Mouse (Mus musculus) midbrain, embryonic 11.5 days (tissue): ENCODE measurements around the gene Clec2i. TPM values are rescaled to one million over a fixed set of nuclear protein-coding genes. Genes with fewer than 3 reads are reported as not detected.
A peak's percentile ranks its signal among the peaks of the same experiment; 100 is the strongest.
"Not testable (repeated sequence)": the region's sequence is repeated elsewhere in the genome, so short reads cannot be mapped to it uniquely, and the experiment has no call there.

Experiments
- ATAC-seq: fragments of 200-750 bp; cut with Nextera tagmentation; 2 replicates; pipeline ENCODE4 v1.8.0; 2017; ENCODE audit warnings: moderate TSS enrichment, moderate library complexity; ENCODE audit not compliant: low FRiP score
- DNase-seq: peaks from one replicate; pipeline ENCODE4 v3.0.0; 2015; ENCODE audit warnings: low spot score; ENCODE audit errors: missing footprints
- H3K27ac ChIP-seq: fragments of 300-500 bp; sonication (generic); 2 replicates; pipeline ENCODE4 v1.5.1; 2014; ENCODE audit warnings: low read depth, low read length
- H3K27me3 ChIP-seq: fragments of 300-500 bp; sonication (generic); 2 replicates; pipeline ENCODE4 v1.6.1; 2014; ENCODE audit warnings: mild to moderate bottlenecking, low read length, moderate library complexity, mixed read lengths; ENCODE audit not compliant: control insufficient read depth, insufficient read depth
- H3K36me3 ChIP-seq: fragments of 300-500 bp; sonication (generic); 2 replicates; pipeline ENCODE4 v1.6.1; 2014; ENCODE audit warnings: mild to moderate bottlenecking, low read length, moderate library complexity, mixed read lengths; ENCODE audit not compliant: control insufficient read depth, insufficient read depth
- H3K4me1 ChIP-seq: fragments of 300-500 bp; sonication (generic); 2 replicates; pipeline ENCODE4 v1.6.1; 2014; ENCODE audit warnings: low read length; ENCODE audit not compliant: control insufficient read depth, insufficient read depth
- H3K4me2 ChIP-seq: fragments of 300-500 bp; sonication (generic); 2 replicates; pipeline ENCODE4 v1.6.1; 2014; ENCODE audit warnings: mild to moderate bottlenecking, moderate library complexity
- H3K4me3 ChIP-seq: fragments of 300-500 bp; sonication (generic); 2 replicates; pipeline ENCODE4 v1.5.1; 2014; ENCODE audit warnings: low read depth, low read length
- H3K9ac ChIP-seq: fragments of 300-500 bp; sonication (generic); 2 replicates; pipeline ENCODE4 v1.6.1; 2014; ENCODE audit warnings: low read length
- H3K9me3 ChIP-seq: fragments of 300-500 bp; sonication (generic); 2 replicates; pipeline ENCODE4 v1.6.1; 2016; ENCODE audit warnings: low read length; ENCODE audit not compliant: control insufficient read depth
- WGBS: fragments of 180-500 bp; shearing (Covaris S2); extraction: QIAGEN DNeasy Blood & Tissue Kit; methylation state at CpG from one replicate; pipeline ENCODE4 v1.1.7; 2014; 5-methylcytosine and 5-hydroxymethylcytosine counted together
- polyA plus RNA-seq: library from polyadenylated mRNA; unstranded; fragments of >200 nt; fragmentation: Nextera tagmentation; extraction: Ambion mirVana; gene quantifications from 2 replicates; pipeline ENCODE4 v1.2.1, GENCODE M21; 2014

Gene Clec2i
- not detected in 2 replicates for polyA plus RNA-seq

DNA sequence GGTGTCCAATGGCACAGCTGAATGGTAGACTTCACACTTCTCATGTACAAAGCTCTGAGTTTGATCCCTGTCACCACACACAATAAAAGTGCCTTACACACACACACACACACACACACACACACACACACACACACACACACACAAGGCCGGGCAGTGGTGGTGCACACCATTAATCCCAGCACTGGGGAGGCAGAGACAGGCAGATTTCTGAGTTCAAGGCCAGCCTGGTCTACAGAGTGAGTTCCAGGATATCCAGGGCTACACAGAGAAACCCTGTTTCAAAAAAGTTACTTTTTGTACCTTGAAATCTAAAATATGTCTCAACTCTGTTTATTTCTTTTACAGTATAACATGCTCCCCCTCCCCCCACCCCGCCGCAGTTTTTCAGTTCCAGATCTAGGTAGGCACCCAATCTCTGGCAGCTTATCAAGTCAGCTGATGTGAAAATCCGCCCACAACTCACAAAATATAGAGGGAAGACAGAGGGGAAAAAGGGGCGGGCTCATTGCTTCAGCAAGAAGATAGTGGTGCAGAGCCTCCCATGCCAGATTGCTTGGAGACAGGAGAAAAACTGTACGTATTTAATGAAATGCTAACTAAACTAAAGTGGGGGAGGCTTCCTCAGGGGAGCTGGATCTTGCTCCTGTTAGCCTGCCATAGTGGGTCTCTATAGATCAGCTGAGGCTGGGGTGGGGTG lies at the start of gene Clec2i:
TSS of gene Clec2i (plus strand) at position 498 of the 700 bp plus-strand sequence.
- H3K9ac ChIP-seq, H3K4me3 ChIP-seq, H3K27ac ChIP-seq, H3K4me1 ChIP-seq, DNase-seq, H3K4me2 ChIP-seq, ATAC-seq, H3K27me3 ChIP-seq, H3K36me3 ChIP-seq, H3K9me3 ChIP-seq: not testable (repeated sequence)
- 88% methylated on average over 6 of the region's 6 CpGs for WGBS

DNA sequence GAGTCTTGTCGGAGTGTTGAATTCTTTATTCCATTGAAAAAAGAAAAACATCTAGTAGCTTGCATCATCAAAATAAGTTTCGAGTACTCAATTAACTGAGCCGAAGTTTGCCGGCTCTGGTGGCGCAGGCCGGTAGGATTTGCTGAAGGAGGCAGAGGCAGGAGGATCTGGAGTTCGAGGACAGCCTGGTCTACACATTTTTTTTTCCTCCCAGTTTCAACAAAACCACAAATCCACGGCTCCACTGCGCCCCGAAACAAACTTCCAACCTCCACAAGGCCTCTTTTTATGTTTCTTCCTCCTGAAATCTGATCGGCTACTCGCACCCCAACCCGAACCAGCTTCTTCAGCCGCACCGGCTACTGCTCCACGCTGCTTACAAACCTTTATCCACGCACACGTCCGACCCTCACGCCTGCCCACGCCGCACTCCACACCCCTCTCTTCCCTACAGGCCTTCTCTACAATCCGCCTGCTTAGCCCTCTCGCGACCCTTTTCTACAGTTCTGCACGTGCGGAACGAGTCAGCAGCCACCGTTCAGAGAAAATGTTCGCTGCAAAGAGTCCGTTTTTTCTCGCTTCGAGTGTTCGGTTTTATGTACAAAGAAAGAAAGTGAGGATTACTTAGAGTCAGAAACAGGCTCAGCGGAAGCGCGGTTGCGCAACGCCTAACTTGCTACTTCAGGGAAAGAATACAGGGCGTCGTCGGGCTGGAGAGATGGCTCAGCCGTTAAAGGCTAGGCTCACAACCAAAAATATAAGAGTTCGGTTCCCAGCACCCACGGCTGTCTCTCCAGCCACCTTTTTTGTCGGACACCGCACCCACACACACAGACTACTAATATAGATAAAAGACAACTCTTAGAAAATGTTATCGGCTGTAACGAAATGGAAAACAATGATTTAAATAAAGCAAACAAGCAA lies 48.8 kb upstream of the Clec2i start:
- Histone ChIP-seq H3K36me3 (no peaks in the 10 kb centered on the region), H3K4me2 (peak overlapping the region; percentile 64), H3K4me3 (peak overlapping the region; percentile 74), H3K27ac (peak overlapping the region; percentile 68), H3K27me3 (no peaks in the 10 kb centered on the region), H3K4me1 (peaks cover 3% of the 10 kb centered on the region; the same call in 1 of the 2 replicates), H3K9me3 (no peaks in the 10 kb centered on the region), H3K9ac (peak overlapping the region; percentile 83)
- DNase-seq (peak; percentile 100), ATAC-seq (peak; percentile 70)
- under 1% methylated on average over 49 of the region's 49 CpGs for WGBS

DNA sequence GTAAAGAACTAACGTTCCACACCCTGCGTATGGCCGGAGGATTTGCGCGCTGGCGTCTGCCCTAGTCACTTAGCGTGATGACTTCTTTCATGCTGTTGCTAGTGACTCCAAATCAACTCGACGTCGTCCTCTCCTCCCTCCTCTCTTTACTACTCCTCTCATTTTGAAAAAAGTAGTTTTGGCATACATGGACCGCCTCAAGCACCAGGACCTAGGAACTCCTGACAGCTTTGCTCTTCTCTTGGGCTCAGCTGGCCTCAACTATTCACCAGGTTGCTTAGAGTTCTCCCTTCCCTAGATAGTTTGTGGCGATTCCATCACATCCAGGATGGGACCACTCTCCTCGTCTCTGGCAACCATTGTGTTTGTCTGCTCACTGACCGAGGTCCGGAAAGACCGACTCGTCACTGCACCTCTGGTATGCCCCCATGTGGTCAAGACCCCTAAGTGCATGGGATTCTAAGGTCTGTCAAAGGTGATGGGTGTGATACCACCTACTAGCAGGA lies 48.1 kb upstream of the Clec2i start:
- Histone ChIP-seq H3K9ac (peak overlapping the region; percentile 53), H3K4me2 (peak overlapping the region; percentile 64), H3K36me3 (no peaks in the 10 kb centered on the region), H3K27ac (peak overlapping the region; percentile 54), H3K4me3 (peak overlapping the region; percentile 74), H3K27me3 (no peaks in the 10 kb centered on the region), H3K9me3 (no peaks in the 10 kb centered on the region), H3K4me1 (peaks cover 3% of the 10 kb centered on the region)
- peak; percentile 98 for DNase-seq
- peak; percentile 22 for ATAC-seq
- WGBS: under 1% methylated on average over 17 of the region's 17 CpGs

DNA sequence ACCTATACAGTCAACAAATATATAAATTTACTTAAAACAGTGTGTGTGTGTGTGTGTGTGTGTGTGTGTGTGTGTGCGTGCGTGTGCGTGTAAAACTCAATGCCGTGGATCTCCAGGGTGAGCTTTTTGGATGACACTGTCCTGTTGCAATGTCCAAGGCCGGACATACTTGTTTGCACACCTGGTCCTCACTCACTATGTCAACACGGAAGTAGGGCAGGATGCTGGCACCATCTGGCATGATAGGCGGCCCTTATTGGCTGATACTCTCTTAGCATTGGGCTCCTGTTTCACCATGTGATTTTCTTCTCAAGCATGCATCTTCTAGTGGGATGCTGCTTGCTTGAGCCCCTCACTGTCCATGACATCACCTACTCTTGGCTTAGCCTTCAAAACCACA lies 47.5 kb upstream of the Clec2i start:
- 60% methylated on average over 7 of the region's 7 CpGs for WGBS
- no peaks in the 10 kb centered on the region for H3K9me3 ChIP-seq
- H3K27ac ChIP-seq: no peak overlapping the region
- no peak overlapping the region for H3K9ac ChIP-seq
- H3K4me2 ChIP-seq: peak overlapping the region; percentile 64
- no peaks in the 10 kb centered on the region for H3K27me3 ChIP-seq
- DNase-seq: peak; percentile 86
- no peak for ATAC-seq
- H3K36me3 ChIP-seq: no peaks in the 10 kb centered on the region
- peaks cover 3% of the 10 kb centered on the region for H3K4me1 ChIP-seq
- no peak overlapping the region for H3K4me3 ChIP-seq

DNA sequence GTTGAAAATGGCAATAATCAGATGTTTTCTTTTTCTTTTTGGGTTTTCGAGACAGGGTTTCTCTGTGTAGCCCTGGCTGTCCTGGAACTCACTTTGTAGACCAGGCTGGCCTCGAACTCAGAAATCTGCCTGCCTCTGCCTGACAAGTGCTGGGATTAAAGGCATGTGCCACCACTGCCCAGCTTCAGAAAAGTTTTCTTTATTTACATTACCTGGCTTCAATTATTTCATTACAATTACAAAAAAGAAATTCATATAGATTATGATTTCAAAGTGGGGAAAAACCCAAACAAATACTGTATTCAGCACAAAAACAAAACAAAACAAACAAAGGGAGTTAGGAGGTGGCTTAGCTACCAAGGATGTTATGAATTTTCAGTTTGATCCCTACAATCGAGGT lies 46.7 kb upstream of the Clec2i start:
- not testable (repeated sequence) for H3K9ac ChIP-seq, H3K27ac ChIP-seq, H3K4me2 ChIP-seq, H3K4me3 ChIP-seq, H3K27me3 ChIP-seq, H3K36me3 ChIP-seq, H3K9me3 ChIP-seq, DNase-seq, H3K4me1 ChIP-seq, ATAC-seq
- whole genome bisulfite sequencing: 90% methylated on average over 3 of the region's 3 CpGs

DNA sequence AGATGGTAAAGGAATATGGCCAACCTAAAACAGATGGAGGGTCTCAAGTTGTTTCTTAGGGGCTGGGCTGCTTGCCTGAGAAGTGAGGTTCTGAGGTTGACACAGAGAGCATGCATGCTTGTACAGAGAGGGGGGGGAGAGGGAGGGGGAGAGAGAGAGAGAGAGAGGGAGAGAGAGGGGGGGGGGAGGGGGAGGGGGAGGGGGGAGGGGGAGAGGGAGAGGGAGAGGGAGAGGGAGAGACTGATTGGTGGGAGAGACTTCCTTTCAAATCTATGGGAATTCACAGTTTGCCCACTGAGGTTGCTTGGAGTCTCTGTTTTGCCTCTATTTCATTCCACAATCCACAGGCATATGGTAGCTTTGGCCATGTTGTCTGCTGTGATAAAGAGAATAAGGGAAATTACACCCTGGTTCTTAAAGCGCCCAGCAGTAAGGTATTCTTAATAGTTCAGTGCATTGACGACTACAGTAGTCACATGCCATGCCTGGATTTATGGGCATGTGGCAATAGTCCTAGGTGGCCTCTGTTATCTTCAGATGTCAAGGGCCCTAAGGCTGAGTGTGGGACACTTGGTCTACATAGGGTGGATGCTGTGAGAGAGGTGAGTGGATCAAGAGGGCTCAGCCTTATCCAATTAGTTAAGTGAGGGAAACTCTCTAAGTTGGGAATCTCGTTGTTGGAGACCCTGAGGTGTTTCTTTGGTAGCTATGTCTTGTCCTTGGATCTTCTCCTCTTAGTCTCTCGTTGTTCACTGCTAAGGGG lies 45.9 kb upstream of the Clec2i start:
- H3K4me3 ChIP-seq: peak overlapping the region; percentile 79
- ATAC-seq: no peak

DNA sequence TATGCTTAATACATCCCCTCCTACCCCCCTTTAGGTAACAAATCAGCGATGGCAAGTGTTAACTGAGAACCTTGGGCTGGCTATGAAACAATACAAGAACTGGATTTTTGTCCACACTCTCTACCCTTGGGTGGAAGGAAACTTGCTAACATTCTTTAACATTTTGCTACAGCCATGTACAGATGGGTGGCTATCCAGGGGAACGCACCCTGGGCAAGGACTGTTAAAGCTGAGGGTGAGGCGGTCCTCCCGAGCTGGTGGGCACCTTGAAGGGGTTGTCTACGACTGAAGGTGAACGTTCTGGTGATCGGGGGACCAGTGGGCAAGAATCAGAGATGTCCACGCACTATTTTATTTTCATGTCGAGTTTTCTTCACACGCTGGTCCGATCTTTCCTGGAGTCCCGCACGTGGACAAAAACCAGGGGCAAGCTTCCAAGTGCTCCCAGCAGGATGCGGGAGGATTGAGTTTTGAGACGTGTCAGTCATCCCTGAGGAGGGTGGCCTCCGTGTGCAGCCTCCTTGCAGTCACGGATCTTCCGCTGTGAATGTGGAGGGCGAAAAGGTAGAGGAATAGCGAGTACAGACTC lies 44.9 kb upstream of the Clec2i start:
- Histone ChIP-seq H3K27ac (peak overlapping the region; percentile 57; the same call in 1 of the 2 replicates), H3K4me1 (peaks cover 3% of the 10 kb centered on the region), H3K4me3 (peak overlapping the region; percentile 79), H3K36me3 (no peaks in the 10 kb centered on the region), H3K27me3 (no peaks in the 10 kb centered on the region), H3K4me2 (peak overlapping the region; percentile 65), H3K9me3 (no peaks in the 10 kb centered on the region), H3K9ac (peak overlapping the region; percentile 82)
- ATAC-seq (no peak), DNase-seq (peak; percentile 94)
- WGBS: under 1% methylated on average over 20 of the region's 20 CpGs

More for the DNA sequence above, 45.9 kb upstream of the Clec2i start:
- Histone ChIP-seq H3K36me3 (no peaks in the 10 kb centered on the region), H3K9me3 (no peaks in the 10 kb centered on the region), H3K4me2 (peak overlapping the region; percentile 65; the same call in 1 of the 2 replicates), H3K4me1 (peaks cover 3% of the 10 kb centered on the region), H3K27ac (no peak overlapping the region), H3K9ac (no peak overlapping the region; the same call in 1 of the 2 replicates), H3K27me3 (no peaks in the 10 kb centered on the region)
- WGBS: 46% methylated on average over 4 of the region's 4 CpGs
- no peak for DNase-seq

DNA sequence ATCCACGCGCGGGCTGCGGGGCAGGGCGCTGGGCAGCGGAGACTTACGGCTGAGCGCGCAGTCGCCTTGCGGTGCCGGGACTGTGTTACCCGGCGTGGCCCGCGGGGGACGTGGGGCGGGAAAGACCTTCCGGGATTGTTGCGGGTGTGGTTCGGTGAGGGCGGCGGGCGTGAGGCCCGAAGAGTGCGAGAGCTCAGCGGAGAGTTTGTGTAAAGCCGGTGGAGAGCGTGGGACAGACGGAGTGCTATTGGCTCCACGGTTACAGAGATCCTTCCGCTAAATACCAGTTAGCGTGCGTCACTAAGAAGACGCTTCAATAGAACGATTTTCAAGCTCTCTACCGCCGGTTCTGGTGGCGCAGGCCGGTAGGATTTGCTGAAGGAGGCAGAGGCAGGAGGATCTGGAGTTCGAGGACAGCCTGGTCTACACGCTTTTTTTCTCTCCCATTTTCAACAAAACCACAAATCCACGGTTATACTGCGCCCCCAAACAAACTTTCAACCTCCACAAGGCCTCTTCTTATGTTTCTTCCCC lies 44.4 kb upstream of the Clec2i start:
- H3K4me3 ChIP-seq: peak overlapping the region; percentile 79
- DNase-seq: peak; percentile 100
- H3K4me1 ChIP-seq: peaks cover 3% of the 10 kb centered on the region
- peak overlapping the region; percentile 80 for H3K27ac ChIP-seq
- under 1% methylated on average over 44 of the region's 44 CpGs for WGBS
- no peaks in the 10 kb centered on the region for H3K36me3 ChIP-seq
- peak overlapping the region; percentile 65 for H3K4me2 ChIP-seq
- ATAC-seq: peak; percentile 71
- no peaks in the 10 kb centered on the region for H3K9me3 ChIP-seq
- H3K27me3 ChIP-seq: no peaks in the 10 kb centered on the region
- H3K9ac ChIP-seq: peak overlapping the region; percentile 82
